Mouse (Mus musculus) forelimb bud, embryonic 11.5 days (tissue): ENCODE measurements around the gene Rpgrip1.
"Not testable (repeated sequence)": the region's sequence is repeated elsewhere in the genome, so short reads cannot be mapped to it uniquely, and the experiment has no call there.

Experiments
- DNase-seq: peaks from one replicate; pipeline ENCODE4 v3.0.0-alpha.2; 2012; ENCODE audit warnings: low read depth, low spot score

The Rpgrip1 gene

DNA sequence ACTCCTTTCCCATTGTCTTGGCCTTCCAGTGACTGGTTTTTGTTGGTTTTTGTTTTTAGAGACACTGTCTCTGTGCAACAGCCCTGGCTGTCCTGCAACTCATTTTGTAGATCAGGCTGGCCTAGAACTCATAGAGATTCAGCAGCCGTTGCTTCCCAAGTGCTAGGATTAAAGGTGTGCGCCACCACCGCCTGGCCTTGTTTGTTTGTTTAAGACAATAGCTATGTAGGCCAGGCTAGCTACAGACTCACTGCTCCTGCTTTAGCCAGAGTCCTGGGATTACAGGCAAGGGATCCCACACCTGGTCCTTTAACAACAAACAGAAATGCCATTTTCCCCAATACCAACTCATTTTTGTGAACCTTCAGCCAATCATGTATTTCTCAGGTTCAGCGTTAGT lies at the start of gene Rpgrip1:
TSS of gene Rpgrip1 (plus strand) at position 359 of the 400 bp plus-strand sequence.
- no peak for DNase-seq

DNA sequence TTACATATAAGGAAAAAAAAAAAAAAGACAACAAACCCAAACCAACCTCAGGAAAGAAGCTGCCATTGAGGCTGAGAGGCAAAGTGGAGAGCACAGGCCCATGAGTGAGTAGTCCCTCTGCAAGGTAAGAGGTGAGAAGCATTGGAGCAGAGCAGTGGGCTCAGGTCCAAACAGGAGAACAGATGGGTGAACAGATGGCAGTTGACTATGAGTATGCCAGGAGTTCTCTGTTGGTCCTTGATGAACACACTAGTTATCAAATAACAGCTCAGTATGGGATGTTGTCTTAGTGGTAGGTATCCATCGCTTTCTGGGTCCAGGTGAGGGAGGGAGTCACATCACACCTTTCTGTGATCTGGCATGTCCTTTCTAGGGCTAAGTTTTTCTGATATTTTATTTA lies 49.7 kb upstream of the Rpgrip1 start:
- DNase-seq: no peak

DNA sequence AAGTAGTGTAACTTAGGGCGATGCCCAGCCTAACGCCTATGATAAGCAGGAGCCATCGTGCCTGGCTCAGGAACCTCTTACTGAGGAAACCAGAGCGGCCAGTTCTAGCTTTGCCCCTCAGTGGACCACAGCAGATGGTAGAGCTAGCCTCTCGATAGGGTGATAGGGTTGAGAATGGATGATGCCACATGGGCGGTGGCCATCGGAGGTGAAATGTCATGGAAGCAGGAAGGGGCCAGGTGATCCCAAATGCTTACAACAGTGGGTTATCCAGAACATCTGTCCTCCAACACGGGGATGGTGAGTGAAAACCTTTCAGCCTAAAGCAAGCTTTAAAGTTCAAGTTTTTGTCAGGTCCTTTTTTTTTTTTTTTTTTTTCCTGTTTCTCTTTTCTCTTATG lies 48.7 kb upstream of the Rpgrip1 start:
- no peak for DNase-seq

DNA sequence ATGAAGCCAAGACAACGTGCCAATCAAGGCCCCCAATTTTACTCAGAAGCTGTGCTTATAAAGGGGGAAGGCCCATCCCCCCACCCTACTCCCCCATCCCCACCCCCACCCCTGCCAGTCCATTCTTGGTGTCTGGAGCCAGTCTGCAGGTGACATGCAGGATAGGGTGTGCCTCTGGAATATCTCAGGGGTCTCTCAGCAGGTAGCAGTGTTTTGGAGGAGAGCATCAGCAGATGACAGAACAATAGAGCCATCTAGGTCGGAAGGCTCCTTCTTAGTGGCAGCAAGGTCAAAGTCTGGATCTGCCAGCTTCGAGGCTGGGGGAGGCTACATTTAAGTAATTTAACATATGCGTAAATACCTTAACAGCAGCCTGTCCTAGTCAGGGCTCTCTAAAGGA lies 44.4 kb upstream of the Rpgrip1 start:
- no peak for DNase-seq

DNA sequence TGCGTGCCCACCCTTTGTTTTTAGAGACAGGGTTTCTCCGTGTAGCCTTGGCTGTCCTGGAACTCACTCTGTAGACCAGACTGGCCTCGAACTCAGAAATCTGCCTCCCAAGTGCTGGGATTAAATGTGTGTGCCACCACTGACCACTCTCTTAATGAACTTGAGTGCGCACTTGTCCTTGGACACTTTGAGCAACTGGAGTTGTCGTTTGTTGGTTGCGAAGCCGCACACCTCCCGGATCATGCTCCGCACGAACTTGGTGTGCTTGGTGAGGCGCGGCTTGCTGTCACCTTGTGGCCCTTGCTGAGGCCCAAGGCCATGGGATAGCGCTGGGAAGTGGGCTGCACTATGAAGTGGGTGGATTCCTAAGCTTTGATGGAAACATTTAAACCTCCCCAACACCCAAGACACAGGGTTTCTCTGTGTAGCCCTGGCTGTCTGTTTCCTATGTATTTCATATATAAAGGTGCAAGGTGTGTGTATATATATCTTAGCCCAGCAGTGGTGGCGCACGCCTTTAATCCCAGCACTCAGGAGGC lies 38.8 kb upstream of the Rpgrip1 start:
- no peak for DNase-seq

DNA sequence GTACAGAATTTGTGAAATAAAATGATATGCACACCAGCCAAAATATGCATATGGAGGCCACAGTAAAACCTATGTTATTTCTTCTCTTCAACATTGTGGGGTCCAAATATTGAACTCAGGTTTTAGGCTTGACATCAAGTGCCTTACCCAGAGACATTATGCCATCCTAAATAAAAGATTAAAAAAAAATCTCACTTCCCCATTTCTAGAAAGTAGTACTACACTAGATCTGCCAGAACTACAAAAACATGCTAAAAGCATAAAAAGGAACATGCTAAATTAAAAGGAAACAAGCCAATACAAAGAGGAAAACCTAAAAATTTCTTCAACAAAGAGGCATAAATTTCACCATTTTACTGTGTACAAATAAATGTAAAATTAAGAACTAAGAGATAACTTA lies 27.4 kb upstream of the Rpgrip1 start:
- DNase-seq: no peak

DNA sequence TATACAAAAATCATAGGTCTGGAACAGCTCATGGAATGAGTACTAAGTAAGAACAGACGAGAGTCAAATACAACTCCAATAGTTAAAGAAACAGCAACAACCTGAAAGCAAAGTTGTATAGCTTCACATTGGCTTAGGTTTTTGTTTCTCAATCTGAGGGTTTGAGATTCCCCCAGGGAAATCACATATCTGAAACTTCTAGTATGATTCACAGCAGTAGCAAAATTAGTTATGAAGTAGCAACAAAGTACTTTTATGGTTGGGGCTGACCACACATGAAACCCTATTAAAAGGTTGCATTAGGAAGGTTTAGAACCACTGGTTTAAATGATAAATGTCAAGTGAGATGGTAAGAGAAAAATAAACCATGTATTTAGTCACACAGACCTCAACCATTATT lies 16.0 kb upstream of the Rpgrip1 start:
- no peak for DNase-seq

DNA sequence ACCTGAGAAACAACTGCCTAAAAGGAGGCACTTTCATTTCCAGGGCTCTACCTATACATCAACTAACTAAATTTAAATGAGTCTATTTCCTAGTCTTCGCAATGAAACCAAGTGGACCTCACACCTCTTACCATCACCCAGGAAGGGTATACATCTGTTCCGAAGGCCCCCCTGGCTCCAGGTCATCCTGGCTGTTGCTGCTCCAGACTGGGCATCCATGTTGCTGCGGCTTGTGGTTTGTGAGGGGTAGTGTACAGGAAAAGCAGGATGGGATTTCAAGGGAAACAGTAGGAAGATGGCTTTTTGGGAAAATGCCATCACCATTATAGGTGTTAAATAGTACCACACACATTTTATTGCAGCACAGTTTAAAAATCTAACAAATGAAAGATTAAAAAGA lies 13.3 kb upstream of the Rpgrip1 start:
- DNase-seq: not testable (repeated sequence)

DNA sequence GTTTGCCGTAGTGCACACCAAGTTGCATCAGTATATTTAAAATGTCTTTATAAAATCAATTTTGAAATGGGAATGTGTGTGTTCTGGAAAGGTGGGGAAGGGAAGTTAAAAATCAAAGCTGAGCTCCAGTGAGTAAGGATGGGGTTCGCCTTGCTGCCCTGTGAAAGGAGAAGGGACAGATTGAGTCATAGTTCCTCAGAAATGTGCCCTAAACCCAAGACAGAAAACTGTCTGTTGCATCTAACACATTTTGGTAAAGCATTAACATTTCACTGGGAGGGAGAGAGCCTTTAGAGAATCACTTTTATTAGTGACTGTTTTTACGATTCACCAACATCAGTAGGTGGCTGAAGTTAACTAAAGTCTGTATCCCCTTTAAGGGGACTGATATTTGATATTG lies 12.1 kb upstream of the Rpgrip1 start:
- DNase-seq: not testable (repeated sequence)

DNA sequence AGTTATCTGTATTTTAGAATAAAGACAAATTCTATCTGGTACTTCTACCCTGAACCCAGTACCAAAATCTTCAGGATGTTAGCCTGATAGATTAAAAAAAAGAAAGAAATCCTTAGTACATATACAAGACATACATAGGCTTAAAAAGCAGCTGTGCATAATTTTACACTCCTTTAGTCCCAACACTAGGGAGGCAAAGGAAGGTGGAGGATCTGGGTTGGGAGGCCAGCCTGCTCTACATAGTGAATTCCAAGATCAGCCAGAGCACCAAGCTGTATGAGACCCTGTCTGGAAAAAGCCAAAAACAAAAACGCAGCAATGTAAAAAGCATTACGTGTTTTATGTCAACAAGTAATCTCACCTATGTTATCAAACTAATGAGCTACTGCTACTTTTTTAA lies 10.9 kb upstream of the Rpgrip1 start:
- no peak for DNase-seq

DNA sequence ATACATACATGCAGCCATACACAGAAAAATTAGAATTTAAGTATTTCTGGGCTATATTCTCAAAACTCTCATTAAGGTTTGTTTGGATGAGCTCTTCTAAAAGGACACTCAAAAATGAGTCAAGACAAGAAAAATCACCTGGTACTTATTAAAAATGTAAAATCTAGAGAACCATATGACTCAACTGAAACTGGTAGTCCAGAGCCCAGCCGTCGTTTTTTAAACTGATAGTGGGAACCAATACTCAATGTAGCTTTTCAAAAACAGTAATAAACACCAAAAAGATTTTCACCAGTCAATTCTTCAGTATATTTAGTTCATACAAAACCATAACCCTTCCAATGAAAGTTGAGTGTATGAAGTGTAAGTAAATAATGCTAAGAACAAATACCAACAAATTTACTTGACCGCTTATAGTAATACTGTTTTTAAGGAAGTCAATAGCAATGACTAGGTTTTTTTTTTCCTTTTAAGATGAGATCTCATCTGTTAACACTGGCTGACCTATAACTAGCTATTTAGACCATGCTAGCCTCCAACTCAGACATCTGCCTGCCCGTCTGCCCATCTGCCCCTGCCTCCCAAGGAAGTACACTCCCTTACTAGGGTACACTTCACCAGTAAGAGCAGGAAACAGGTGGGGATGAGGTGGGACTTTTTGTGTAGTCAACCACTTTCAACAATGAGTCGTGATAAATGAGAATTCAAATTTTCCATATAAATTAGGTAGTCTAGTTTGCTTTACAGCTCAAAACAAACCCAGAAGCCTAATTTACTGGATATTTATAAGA lies 10.1 kb upstream of the Rpgrip1 start:
- DNase-seq: no peak

DNA sequence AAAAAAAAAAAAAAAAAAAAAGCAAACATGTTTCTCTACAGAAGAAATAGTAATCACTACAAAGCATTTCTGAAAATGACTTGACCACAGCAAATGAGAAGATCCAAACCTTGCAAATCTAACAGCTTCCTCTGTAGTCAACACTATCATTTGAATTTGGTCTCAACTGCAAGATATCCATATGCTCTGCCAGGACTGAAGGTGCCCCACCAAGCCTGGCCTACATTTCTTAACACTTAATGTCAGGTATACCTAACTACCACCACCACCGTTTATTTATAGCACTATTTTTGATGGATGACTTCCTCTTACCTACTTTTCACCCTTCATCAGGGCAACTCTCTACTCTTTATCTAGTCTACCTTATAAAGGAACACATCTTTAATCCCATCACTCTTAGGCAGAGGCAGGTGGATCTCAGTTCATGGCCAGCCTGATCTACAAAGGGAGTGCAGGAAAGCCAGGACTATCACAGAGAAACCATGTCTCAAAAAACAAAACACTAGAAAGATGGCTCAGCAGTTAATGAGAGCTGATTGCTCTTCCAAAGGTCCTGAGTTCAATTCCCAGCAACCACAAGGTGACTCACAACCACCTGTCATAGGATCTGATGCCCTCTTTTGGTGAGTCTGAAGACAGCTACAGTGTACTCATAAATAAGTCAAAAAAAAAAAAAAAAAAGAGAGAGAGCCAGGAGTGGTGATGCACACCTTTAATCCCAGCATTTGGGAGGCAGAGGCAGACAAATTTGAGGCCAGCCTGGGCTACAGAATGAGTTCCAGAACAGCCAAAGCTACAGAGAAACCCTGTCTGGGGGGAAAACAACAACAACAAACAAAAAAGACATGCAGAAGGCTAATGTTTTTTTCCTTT lies 9.0 kb upstream of the Rpgrip1 start:
- no peak for DNase-seq

DNA sequence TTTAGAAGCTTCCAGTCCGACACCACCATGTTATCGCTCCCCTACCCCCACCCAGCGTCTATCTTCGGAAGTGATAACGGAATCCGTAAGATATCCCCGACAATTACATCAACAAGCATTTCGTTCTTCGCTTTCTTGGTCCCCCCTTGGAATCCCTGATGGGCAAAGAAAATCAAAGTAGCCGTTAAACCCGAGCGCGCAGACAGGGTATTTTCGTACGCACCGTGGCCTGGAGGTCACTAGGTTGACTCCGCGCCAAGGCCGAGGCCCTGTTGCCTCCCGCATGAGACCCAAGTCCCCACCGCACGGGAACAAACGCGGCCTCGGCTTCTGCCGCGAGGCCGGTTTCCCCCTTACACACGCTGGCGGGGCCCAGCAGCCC lies 7.0 kb upstream of the Rpgrip1 start:
- no peak for DNase-seq

DNA sequence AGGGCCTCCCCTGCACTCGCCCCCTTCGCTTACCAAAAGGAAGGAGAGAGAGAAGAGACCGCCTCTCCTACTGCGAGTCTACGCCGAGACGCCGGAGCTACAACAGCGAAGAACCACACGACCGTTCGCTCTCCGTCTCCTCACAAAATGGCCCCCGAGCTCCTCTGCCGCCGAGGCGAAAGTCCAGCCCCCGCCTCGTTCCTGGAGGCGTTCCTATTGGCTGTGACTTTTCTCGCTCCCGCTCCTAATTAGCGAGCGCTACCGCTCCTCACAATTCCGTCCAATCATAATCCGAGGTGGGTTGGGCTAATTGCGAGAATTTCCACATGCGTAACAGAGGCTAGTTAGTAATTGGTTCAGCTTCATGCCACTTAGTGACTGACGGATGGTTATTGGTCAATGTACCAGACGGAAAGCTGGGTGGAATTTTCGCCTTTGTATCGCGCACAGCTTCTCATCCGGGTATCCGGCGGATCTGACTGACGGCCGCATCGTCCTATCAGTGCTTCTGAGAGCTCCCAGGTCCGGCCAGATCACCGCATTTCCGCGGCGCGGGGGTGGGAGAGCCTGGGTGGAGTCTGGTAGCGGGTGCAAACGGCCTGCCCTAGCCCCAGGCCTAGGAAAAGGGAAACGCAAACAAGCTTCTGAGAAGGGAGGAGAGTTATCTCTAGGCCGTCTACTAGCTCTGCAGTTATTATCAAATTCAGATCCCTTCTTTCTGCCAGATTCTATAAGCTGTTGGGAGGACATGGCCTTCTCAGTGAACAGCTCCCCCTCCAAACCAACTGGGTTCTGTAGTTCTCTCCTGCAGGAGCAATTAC lies 6.4 kb upstream of the Rpgrip1 start, which contains the start of gene Hnrnpc:
TSS of gene Hnrnpc (minus strand) at position 173 of the 821 bp plus-strand sequence.
- peak; percentile 100 for DNase-seq

DNA sequence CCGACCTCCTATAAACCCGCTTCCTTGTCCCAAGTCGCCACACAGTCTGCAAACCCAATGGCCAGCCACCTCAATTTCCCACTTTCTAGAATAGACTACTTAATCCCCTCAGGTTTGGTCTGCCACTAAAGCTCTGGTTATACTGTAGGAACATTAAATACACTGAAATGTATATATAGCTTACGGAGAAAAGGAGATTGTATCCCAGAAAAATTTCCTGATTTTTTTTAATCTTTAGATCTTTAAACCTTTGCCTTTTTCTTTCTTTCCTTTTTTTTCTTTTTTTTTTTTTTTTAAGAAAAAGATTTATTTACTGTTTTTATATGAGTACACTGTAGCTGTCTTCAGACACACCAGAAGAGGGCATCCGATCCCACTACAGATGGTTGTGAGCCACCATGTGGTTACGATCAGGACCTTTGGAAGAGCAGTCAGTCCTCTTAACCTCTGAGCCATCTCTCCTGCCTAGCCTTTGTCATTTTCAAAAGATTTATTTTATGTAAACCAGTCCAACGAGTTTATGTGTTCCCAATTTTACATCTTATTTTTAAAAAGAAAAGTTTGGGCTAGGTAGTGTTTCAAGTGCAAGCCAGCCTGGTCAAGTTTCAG lies 5.7 kb upstream of the Rpgrip1 start:
- DNase-seq: no peak

DNA sequence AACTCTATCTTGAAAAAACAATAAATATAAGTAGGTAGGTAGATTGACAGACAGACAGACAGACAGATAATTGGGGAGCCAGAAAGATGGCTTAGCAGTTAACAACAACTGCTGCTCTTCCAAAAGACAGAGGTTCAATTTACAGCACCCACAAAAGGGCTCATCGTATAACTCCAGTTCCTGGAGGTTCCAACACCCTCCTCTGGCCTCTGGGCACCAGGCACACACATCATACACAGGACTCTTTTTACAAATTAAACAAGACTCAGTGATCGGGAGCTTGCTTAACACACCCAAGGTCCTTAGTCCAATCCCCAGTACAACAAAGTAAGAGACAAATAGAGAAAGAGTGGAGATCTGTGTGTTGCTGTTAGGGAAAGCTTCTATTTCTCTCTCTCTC lies 5.2 kb upstream of the Rpgrip1 start:
- no peak for DNase-seq

DNA sequence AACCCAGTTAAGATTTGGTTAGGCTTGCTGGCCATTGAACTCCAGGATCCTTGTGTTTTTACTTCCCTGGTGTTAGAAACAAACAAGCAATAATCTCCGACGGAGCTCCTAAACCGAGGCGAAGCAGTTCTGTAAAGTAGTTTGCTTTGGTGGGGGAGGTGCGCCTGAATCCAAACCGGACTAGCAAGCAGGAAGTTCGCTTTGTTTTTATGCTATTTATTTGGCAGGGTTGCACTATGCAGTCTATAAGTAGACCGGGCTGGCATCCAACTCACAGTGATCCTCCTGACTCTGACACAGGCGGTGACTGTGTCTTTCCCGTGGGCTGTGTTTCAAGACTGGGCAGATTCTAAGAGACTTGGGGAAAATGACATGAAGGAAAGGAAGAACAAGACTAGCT lies 3.8 kb upstream of the Rpgrip1 start:
- DNase-seq: no peak

DNA sequence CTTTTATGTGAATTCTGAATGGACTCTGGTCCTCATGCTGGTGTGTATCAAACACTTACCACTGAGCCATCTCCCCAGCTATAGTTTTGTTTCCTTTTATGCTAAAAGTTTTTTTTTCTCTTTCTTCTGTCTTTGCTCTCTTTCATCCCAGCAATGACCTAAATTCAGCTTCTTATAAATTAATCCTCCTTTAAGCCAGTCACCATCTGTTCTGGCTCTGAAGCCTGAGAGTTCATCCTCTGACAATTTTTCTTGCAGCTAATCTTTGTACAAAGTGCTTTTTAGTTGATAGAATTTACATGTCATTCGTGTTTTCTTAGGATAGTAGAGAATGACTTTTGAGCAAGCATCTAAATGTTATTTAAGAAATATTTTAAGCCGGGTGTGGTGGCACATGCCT lies 2.5 kb upstream of the Rpgrip1 start:
- no peak for DNase-seq

DNA sequence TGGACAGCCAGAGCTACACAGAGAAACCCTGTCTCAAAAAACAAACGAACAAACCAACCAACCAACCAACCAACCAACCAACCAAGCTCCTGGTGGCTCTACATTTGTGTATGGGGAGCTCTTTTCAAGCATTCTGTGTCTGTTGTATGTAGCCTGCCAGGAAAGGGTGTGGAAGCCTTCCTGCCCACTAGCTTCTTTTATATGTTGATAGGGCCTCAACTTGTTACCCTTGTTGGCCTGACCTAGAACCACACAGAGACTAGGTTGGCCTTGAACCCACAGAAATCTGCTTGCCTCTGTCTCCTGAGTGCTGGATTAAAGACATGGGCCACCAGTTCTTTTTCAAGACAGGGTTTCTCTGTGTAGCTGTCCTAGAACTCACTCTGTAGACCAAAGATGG lies 3.6 kb downstream of the Rpgrip1 start:
- no peak for DNase-seq

DNA sequence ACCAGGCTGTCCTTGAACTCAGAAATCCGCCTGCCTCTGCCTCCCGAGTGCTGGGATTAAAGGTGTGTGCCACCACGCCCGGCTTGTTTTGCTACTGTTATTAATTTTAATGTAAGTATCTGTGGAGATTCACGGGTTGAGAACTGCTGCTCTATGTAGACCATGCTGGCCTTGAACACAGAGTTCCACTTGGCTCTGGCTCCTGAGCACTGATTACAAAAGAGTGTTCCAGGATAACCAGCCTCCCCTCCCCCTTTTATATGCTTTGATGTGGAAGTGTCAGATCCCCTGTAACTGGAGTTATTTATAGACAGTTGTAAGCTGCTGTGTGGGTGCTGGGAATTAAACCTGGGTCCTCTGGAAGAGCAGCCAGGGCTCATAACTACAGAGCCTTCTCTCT lies 6.7 kb downstream of the Rpgrip1 start:
- no peak for DNase-seq

DNA sequence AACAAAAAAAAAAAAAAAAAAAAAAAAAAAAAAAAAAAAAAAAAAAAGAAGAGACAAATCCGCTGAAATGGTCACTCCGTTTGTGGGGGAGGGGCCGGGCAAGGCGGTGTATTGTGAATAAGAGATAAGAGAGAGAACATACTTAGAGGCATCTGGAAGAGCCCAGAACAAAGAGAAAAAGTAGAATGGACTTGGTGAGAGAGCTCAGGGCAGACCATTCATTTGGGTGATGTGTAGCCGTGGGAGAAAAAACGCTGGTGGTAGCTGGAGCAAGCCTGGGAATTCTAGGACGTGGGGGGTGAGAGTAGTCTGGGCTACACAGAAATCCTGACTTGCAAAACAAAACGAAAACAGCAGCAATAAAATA lies 7.9 kb downstream of the Rpgrip1 start:
- DNase-seq: no peak
